Mouse (Mus musculus): ENCODE data around the gene Cacna2d1.

Cacna2d1 gene

GRCm38 (mm10) chr5:16417996-16418395 lies 483.5 kb downstream of the Cacna2d1 start:
- DNase-seq (ENCODE audit: low spot score in 2 of 2) = no peak

GRCm38 (mm10) chr5:16418504-16418903 lies 484.0 kb downstream of the Cacna2d1 start:
- no peak for DNase-seq (ENCODE audit: low spot score in 2 of 2)
